Mouse (Mus musculus) layer of hippocampus, adult 8-10 months (tissue): ENCODE measurements around the gene Il1rapl1. TPM values are rescaled to one million over a fixed set of nuclear protein-coding genes. Genes with fewer than 3 reads are reported as not detected.
"Not testable (repeated sequence)": the region's sequence is repeated elsewhere in the genome, so short reads cannot be mapped to it uniquely, and the experiment has no call there.

Experiments used
- DNase-seq, 2 experiments: peaks; one replicate each; pipeline ENCODE4 v3.0.0; 2022; ENCODE audit warnings: low spot score in 2 of 2
- total RNA-seq, 4 experiments: library from RNA; stranded (reverse); gene quantifications; 2 replicates each; pipeline ENCODE4 v1.2.4; 2022

The Il1rapl1 gene
- total RNA-seq, 4 experiments from 2014 or later = 18.4 to 24.0 (median 19.7) TPM

GRCm38 (mm10) chrX:87655644-87656043 lies 459.8 kb downstream of the Il1rapl1 start:
- DNase-seq = no peak

GRCm38 (mm10) chrX:87600914-87601313 lies 514.5 kb downstream of the Il1rapl1 start:
- no peak for DNase-seq

GRCm38 (mm10) chrX:87507997-87508396 lies 607.4 kb downstream of the Il1rapl1 start:
- DNase-seq = no peak

- DNase-seq = no peak
Observed at GRCm38 (mm10) chrX:87502604-87503003, 612.8 kb downstream of the Il1rapl1 start.

GRCm38 (mm10) chrX:87483416-87483815 lies 632.0 kb downstream of the Il1rapl1 start:
- no peak for DNase-seq

- DNase-seq = not testable (repeated sequence)
Observed at GRCm38 (mm10) chrX:87238191-87238590, 877.3 kb downstream of the Il1rapl1 start.

GRCm38 (mm10) chrX:87225280-87225679 lies 890.2 kb downstream of the Il1rapl1 start:
- DNase-seq = no peak

GRCm38 (mm10) chrX:87002296-87002695 lies 1113.1 kb downstream of the Il1rapl1 start:
- DNase-seq = no peak

- no peak for DNase-seq
Observed at GRCm38 (mm10) chrX:86955126-86955525, 1160.3 kb downstream of the Il1rapl1 start.

GRCm38 (mm10) chrX:86954614-86955013 lies 1160.8 kb downstream of the Il1rapl1 start:
- no peak for DNase-seq

GRCm38 (mm10) chrX:86950940-86951339 lies 1164.5 kb downstream of the Il1rapl1 start:
- DNase-seq = no peak

- no peak for DNase-seq
Observed at GRCm38 (mm10) chrX:86949112-86949511, 1166.3 kb downstream of the Il1rapl1 start.

GRCm38 (mm10) chrX:86854835-86855234 lies 1260.6 kb downstream of the Il1rapl1 start:
- no peak for DNase-seq

- no peak for DNase-seq
Observed at GRCm38 (mm10) chrX:86808218-86808617, 1307.2 kb downstream of the Il1rapl1 start.

- no peak for DNase-seq
Observed at GRCm38 (mm10) chrX:86802725-86803124, 1312.7 kb downstream of the Il1rapl1 start.

- no peak for DNase-seq
Observed at GRCm38 (mm10) chrX:86728803-86729202, 1386.6 kb downstream of the Il1rapl1 start.
